ENCODE assay signal across 17 mouse cellular contexts in the genomic region with DNA sequence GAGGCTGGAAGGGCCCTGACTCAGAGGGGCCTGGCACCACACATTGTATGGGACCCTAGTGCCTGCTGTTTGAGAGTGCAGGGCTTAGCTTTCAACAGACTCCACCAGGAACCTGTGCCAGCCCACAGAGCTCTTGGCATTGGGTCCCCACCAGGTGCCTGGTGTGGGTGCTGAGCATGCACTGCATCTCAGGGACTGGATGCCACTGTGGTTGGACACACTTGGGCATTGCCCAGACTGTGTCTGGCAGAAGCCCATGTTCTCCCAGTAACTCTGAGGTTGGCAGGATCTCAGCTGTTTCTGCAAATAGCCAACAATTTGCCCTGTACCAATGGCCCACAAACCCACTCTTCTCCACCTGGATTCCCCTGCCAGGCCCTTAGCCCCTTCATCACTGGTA. TPM values are rescaled to one million over a fixed set of nuclear protein-coding genes. Genes with fewer than 3 reads are reported as not detected.
DNase-seq lines count a peak whose midpoint lies in the region; TF ChIP-seq lines count a peak whose summit lies in the region.
"Had no signal": no experiment of that assay in that cellular context is flagged by ENCODE, and none has a peak within 500 bp of the region (broad histone marks: within the 10 kb centered on the region; RNA-seq: fewer than 3 reads in every experiment).

No protein-coding gene starts in this region.

- no peaks in the 10 kb centered on the region for H3K4me1 ChIP-seq in kidney, adult 2 months (ENCODE audit: control insufficient read depth, insufficient read depth, low read length)
- H3K4me1 ChIP-seq in thymus, adult 2 months (replicated peaks; ENCODE audit: control insufficient read depth, insufficient read depth, low read length) = peaks cover 49% of the 10 kb centered on the region

- H3K27ac ChIP-seq in layer of hippocampus, adult 2 months = no peak overlapping the region
- H3K27ac ChIP-seq in kidney, adult 2 months (ENCODE audit: insufficient read depth, low read depth, low read length) = no peak overlapping the region
- no peak overlapping the region for H3K27ac ChIP-seq in thymus, adult 2 months (ENCODE audit: control insufficient read depth, insufficient read depth, low read length)
- H3K27ac ChIP-seq: hindbrain, embryonic 14.5 days; kidney, postnatal 0 days; liver, embryonic 15.5 days; neural tube, embryonic 15.5 days had no signal

- H3K27me3 ChIP-seq in kidney, adult 2 months (replicated peaks; ENCODE audit: control insufficient read depth, insufficient read depth, low read length) = no peaks in the 10 kb centered on the region
- H3K27me3 ChIP-seq in thymus, adult 2 months (ENCODE audit: control insufficient read depth, insufficient read depth, low read length) = no peaks in the 10 kb centered on the region; the same call in 1 of the 2 replicates

- peak; percentile 21 to 28 for DNase-seq in cerebellum, adult 18-20 months
- DNase-seq in cerebellum, adult 8-10 months = no peak
- peak; percentile 44 to 46 for DNase-seq in layer of hippocampus, adult 2 months (ENCODE audit: low spot score in 2 of 2)
- no peak for DNase-seq in layer of hippocampus, postnatal 25 days (ENCODE audit: extremely low spot score in 1 of 2, low spot score in 1 of 2)
- peak; percentile 83 for DNase-seq in Muller cell, postnatal 12 days (ENCODE audit: inconsistent ontology term)
- DNase-seq in gastrocnemius, postnatal 36 days = peak; percentile 38 to 58
- no peak for DNase-seq in kidney, adult 2 months
- no peak for DNase-seq in thymus, adult 2 months
- DNase-seq: B cell, adult 2 months; lung, postnatal 4 days had no signal

- TF ChIP-seq CTCF in layer of hippocampus, adult 2 months (conservative IDR thresholded peaks at IDR 0.05) = no peak
- no peak for TF ChIP-seq CTCF in kidney, adult 2 months (conservative IDR thresholded peaks at IDR 0.05; ENCODE audit: insufficient read depth, insufficient read length, low read depth, low read length)
- TF ChIP-seq CTCF in thymus, adult 2 months (IDR thresholded peaks at IDR 0.05; ENCODE audit: borderline replicate concordance, control insufficient read depth, extremely low read depth, insufficient read depth, low read length, poor library complexity) = no peak

- intact Hi-C loops in gastrocnemius, postnatal 36 days (cut with DNase I) = no loop called here

- TF ChIP-seq POLR2A in kidney, adult 2 months (IDR thresholded peaks at IDR 0.05; ENCODE audit: low read depth, low read length) = no peak
- TF ChIP-seq POLR2A in thymus, adult 2 months (IDR thresholded peaks at IDR 0.05; ENCODE audit: control insufficient read depth, extremely low read depth, insufficient read depth, low read length, poor library complexity) = no peak

- no peak overlapping the region for H3K4me3 ChIP-seq in layer of hippocampus, adult 2 months
- H3K4me3 ChIP-seq in kidney, adult 2 months (ENCODE audit: insufficient read depth, low read depth, low read length) = no peak overlapping the region
- H3K4me3 ChIP-seq in thymus, adult 2 months (ENCODE audit: control insufficient read depth, insufficient read depth, low read length) = no peak overlapping the region
- H3K4me3 ChIP-seq: liver, embryonic 15.5 days; neural tube, embryonic 15.5 days had no signal

- no peaks in the 10 kb centered on the region for H3K36me3 ChIP-seq in kidney, adult 2 months (ENCODE audit: control insufficient read depth, insufficient read depth, low read length)
- H3K36me3 ChIP-seq in thymus, adult 2 months (ENCODE audit: control insufficient read depth, insufficient read depth, low read length) = no peaks in the 10 kb centered on the region
- H3K36me3 ChIP-seq: G1E; liver, embryonic 15.5 days; neural tube, embryonic 15.5 days had no signal

RNA-seq across cellular contexts. Expression of gene 1700017B05Rik, which starts 13.9 kb away (rescaled TPM):
- 10 to 100 TPM; 29.4 to 32.4 TPM for total RNA-seq in layer of hippocampus, adult 2 months (2021)
- 10 to 100 TPM; 27.1 to 28.9 TPM for total RNA-seq in layer of hippocampus, postnatal 25 days (2021)
- total RNA-seq in gastrocnemius, postnatal 36 days (2021) = 1 to 10 TPM; 3.8 to 4.2 TPM
- polyA plus RNA-seq in kidney, adult 2 months (2012; rRNA removed) = 9.5 TPM in 2 replicates
- polyA plus RNA-seq in thymus, adult 2 months (2012; rRNA removed) = 43.5 and 54.4 TPM in 2 replicates

RNA-seq across cellular contexts. Expression of gene Trcg1, which starts 40.0 kb away (rescaled TPM):
- total RNA-seq in layer of hippocampus, adult 2 months (2021) = not detected
- total RNA-seq in layer of hippocampus, postnatal 25 days (2021) = not detected
- total RNA-seq in gastrocnemius, postnatal 36 days (2021) = not detected
- polyA plus RNA-seq in kidney, adult 2 months (2012; rRNA removed) = not detected in 2 replicates
- 0.03 and 0.06 TPM in 2 replicates for polyA plus RNA-seq in thymus, adult 2 months (2012; rRNA removed)
- polyA plus RNA-seq: G1E; hindbrain, embryonic 14.5 days; liver, embryonic 15.5 days; midbrain, embryonic 16.5 days; neural tube, embryonic 15.5 days; stomach, embryonic 16.5 days had no signal

Comparison
In these comparisons a context has a peak if more than half of its experiments do, and no peak if none do; other contexts are left out.
1. DNase-seq: peak in cerebellum, adult 18-20 months (2 of 2), layer of hippocampus, adult 2 months (2 of 2), Muller cell, postnatal 12 days (single experiment) and gastrocnemius, postnatal 36 days (2 of 2); none in cerebellum, adult 8-10 months (single experiment), layer of hippocampus, postnatal 25 days (0 of 2), kidney, adult 2 months (single experiment) and thymus, adult 2 months (single experiment).
2. RNA of gene 1700017B05Rik, which starts 13.9 kb away (total RNA-seq): 29.4 to 32.4 TPM in layer of hippocampus, adult 2 months and 27.1 to 28.9 TPM in layer of hippocampus, postnatal 25 days; 3.8 to 4.2 TPM in gastrocnemius, postnatal 36 days; every median in the first group is over 4 times any median in the second.